Mouse (Mus musculus) cerebellum, adult 2 months (tissue): ENCODE data around the gene Spock1. TPM values are rescaled to one million over a fixed set of nuclear protein-coding genes. Genes with fewer than 3 reads are reported as not detected.
A peak's percentile ranks its signal among the peaks of the same experiment; 100 is the strongest.

Experiments
- DNase-seq, 2 experiments: peaks; one replicate each; pipeline ENCODE4 v3.0.0; 2021
- H3K27ac ChIP-seq: fragments of 200-500 bp; 2 replicates; pipeline ENCODE4 v1.5.1; 2012; ENCODE audit warnings: low read length, control low read depth, inconsistent platforms; ENCODE audit not compliant: insufficient read depth
- H3K27me3 ChIP-seq: fragments of 200-500 bp; 2 replicates; pipeline ENCODE4 v1.6.1; 2012; ENCODE audit warnings: inconsistent platforms, mild to moderate bottlenecking, low read length, moderate library complexity; ENCODE audit not compliant: control insufficient read depth, insufficient read depth
- H3K4me1 ChIP-seq: fragments of 200-500 bp; 2 replicates; pipeline ENCODE4 v1.6.1; 2011; ENCODE audit warnings: low read length; ENCODE audit not compliant: control insufficient read depth, insufficient read depth
- H3K4me3 ChIP-seq: fragments of 200-500 bp; replicated peaks from 2 replicates; pipeline ENCODE3; 2011; ENCODE audit warnings: mild to moderate bottlenecking, low read depth, low read length, control low read depth; ENCODE audit not compliant: insufficient read depth
- CTCF ChIP-seq: fragments of 200-500 bp; IDR thresholded peaks from 2 replicates; pipeline ENCODE4 v1.5.1; 2011; ENCODE audit warnings: low read depth, mild to moderate bottlenecking, control low read depth, low read length, moderate library complexity, borderline replicate concordance; ENCODE audit not compliant: insufficient read depth
- POLR2A ChIP-seq: fragments of 200-500 bp; IDR thresholded peaks from 2 replicates; pipeline ENCODE4 v1.6.1; 2011; ENCODE audit warnings: low read length, control low read depth, borderline replicate concordance; ENCODE audit not compliant: insufficient read depth
- WGBS: fragments of 180-500 bp; shearing (Covaris S2); methylation state at CpG from one replicate; pipeline ENCODE4 v1.1.7; 2018; 5-methylcytosine and 5-hydroxymethylcytosine counted together
- polyA plus RNA-seq: library from polyadenylated mRNA; depleted of rRNA; stranded (reverse); fragments of >200 nt; gene quantifications from 2 replicates; pipeline ENCODE4 v1.2.3, GENCODE M21; 2012

Gene Spock1
- polyA plus RNA-seq, 1 experiment, result 144 TPM

GRCm38 (mm10) chr13:57811253-57811652 lies 96.9 kb downstream of the Spock1 start:
- Histone ChIP-seq H3K4me1 (peaks cover 44% of the 10 kb centered on the region), H3K4me3 (no peak overlapping the region), H3K27ac (no peak overlapping the region), H3K27me3 (no peaks in the 10 kb centered on the region)
- WGBS, result 98% methylated on average over 2 of the region's 2 CpGs
- no peak for TF ChIP-seq CTCF
- no peak for TF ChIP-seq POLR2A
- no peak for DNase-seq

DNA sequence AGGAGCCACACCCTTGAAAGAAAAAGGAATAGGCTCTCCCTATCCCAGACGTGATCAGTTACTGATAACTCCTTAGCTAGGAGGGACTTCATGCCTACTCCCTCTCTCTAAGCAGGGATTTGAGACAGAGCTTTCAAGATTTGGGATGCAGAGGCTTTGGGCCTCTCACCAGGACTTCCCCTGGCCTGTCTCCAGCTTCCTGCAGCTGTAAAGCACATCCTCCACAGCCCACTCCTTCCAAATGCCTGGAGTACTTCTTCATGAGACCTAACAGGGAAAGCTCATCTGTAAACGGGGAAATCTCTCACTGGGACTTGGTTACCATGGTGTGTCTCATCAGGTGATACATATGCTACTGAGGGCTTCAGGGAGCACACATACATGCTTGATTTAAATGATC lies 97.3 kb downstream of the Spock1 start:
- 74% methylated on average over 2 of the region's 2 CpGs for WGBS
- no peak overlapping the region for H3K4me3 ChIP-seq

GRCm38 (mm10) chr13:57810083-57810482 lies 98.0 kb downstream of the Spock1 start:
- no peak for DNase-seq
- Histone ChIP-seq H3K27me3 (no peaks in the 10 kb centered on the region), H3K4me1 (peaks cover 49% of the 10 kb centered on the region), H3K4me3 (no peak overlapping the region), H3K27ac (no peak overlapping the region)
- 88% methylated on average over 5 of the region's 5 CpGs for WGBS
- TF ChIP-seq POLR2A (no peak), CTCF (no peak)

More for the DNA sequence above, 97.3 kb downstream of the Spock1 start:
- TF ChIP-seq POLR2A (no peak), CTCF (no peak)
- Histone ChIP-seq H3K27ac (no peak overlapping the region), H3K4me1 (peaks cover 46% of the 10 kb centered on the region), H3K27me3 (no peaks in the 10 kb centered on the region)
- no peak for DNase-seq

GRCm38 (mm10) chr13:57809603-57810002 lies 98.5 kb downstream of the Spock1 start:
- TF ChIP-seq POLR2A, result no peak
- no peak for TF ChIP-seq CTCF
- no peak overlapping the region for H3K4me3 ChIP-seq
- DNase-seq, result no peak
- 92% methylated on average over 11 of the region's 11 CpGs for WGBS
- H3K4me1 ChIP-seq, result peaks cover 44% of the 10 kb centered on the region
- no peaks in the 10 kb centered on the region for H3K27me3 ChIP-seq
- no peak overlapping the region for H3K27ac ChIP-seq

- no peaks in the 10 kb centered on the region for H3K27me3 ChIP-seq
- TF ChIP-seq CTCF (no peak), POLR2A (no peak)
- peak overlapping the region; percentile 81 for H3K27ac ChIP-seq
- WGBS, result 22% methylated on average over 3 of the region's 3 CpGs
- no peak overlapping the region for H3K4me3 ChIP-seq
- no peak for DNase-seq
- H3K4me1 ChIP-seq, result peaks cover 26% of the 10 kb centered on the region
Observed at GRCm38 (mm10) chr13:57806816-57807215, 101.3 kb downstream of the Spock1 start.

GRCm38 (mm10) chr13:57806301-57806700 lies 101.8 kb downstream of the Spock1 start:
- 11% methylated on average over 6 of the region's 6 CpGs for WGBS
- H3K4me1 ChIP-seq, result peaks cover 26% of the 10 kb centered on the region
- H3K27ac ChIP-seq, result peak overlapping the region; percentile 81
- no peak for TF ChIP-seq CTCF
- TF ChIP-seq POLR2A, result no peak
- no peaks in the 10 kb centered on the region for H3K27me3 ChIP-seq
- peak; percentile 93 to 98 for DNase-seq
- H3K4me3 ChIP-seq, result no peak overlapping the region

- 97% methylated on average over 2 of the region's 2 CpGs for WGBS
- TF ChIP-seq POLR2A (no peak), CTCF (no peak)
- DNase-seq, result no peak
Observed at GRCm38 (mm10) chr13:57798633-57799032, 109.5 kb downstream of the Spock1 start.

GRCm38 (mm10) chr13:57796951-57797692 lies 111.0 kb downstream of the Spock1 start:
- no peak overlapping the region for H3K27ac ChIP-seq
- WGBS, result 83% methylated on average over 10 of the region's 10 CpGs
- H3K27me3 ChIP-seq, result no peaks in the 10 kb centered on the region
- peaks cover 29% of the 10 kb centered on the region for H3K4me1 ChIP-seq
- TF ChIP-seq CTCF (no peak), POLR2A (no peak)
- H3K4me3 ChIP-seq, result no peak overlapping the region
- DNase-seq, result no peak

More at GRCm38 (mm10) chr13:57798633-57799032, 109.5 kb downstream of the Spock1 start:
- Histone ChIP-seq H3K4me3 (no peak overlapping the region), H3K27me3 (no peaks in the 10 kb centered on the region), H3K4me1 (peaks cover 22% of the 10 kb centered on the region), H3K27ac (no peak overlapping the region)
